Mouse (Mus musculus): Measurements from ENCODE around the gene Olfr649.

- TF ChIP-seq CTCF (IDR thresholded peaks at IDR 0.05; ENCODE audit: extremely low read depth, insufficient read depth, low read length) (no peak), POLR2A (IDR thresholded peaks at IDR 0.05; ENCODE audit: extremely low read depth, insufficient read depth, low read length) (no peak)
Measured at GRCm38 (mm10) chr7:104206197-104206596, 10.4 kb upstream of the Olfr649 start.
